Mouse (Mus musculus): ENCODE measurements around the gene Flot1. TPM values are rescaled to one million over a fixed set of nuclear protein-coding genes. Genes with fewer than 3 reads are reported as not detected.

Flot1 gene
- polyA plus RNA-seq, 1 experiment, result 14.1 TPM

GRCm38 (mm10) chr17:35810900-35811648, 12.0 kb upstream of the Flot1 start:
- Histone ChIP-seq H3K36me3 (ENCODE audit: control insufficient read depth, insufficient read depth, low read length) (no peaks in the 10 kb centered on the region), H3K27ac (ENCODE audit: control insufficient read depth, insufficient read depth, low read depth, low read length) (no peak overlapping the region), H3K27me3 (ENCODE audit: control insufficient read depth, insufficient read depth, low read length) (no peaks in the 10 kb centered on the region), H3K4me1 (ENCODE audit: control insufficient read depth, insufficient read depth, low read length) (no peaks in the 10 kb centered on the region; the same call in 1 of the 2 replicates), H3K4me3 (ENCODE audit: control insufficient read depth, low read depth, low read length) (no peak overlapping the region)
- TF ChIP-seq CTCF (IDR thresholded peaks at IDR 0.05; ENCODE audit: control insufficient read depth, insufficient read depth, insufficient replicate concordance, low read depth, low read length) (no peak), POLR2A (IDR thresholded peaks at IDR 0.05; ENCODE audit: control insufficient read depth, low read depth, low read length) (no peak)

GRCm38 (mm10) chr17:35812307-35812706, 10.7 kb upstream of the Flot1 start:
- no peaks in the 10 kb centered on the region for H3K36me3 ChIP-seq (ENCODE audit: control insufficient read depth, insufficient read depth, low read length)
- H3K4me1 ChIP-seq (ENCODE audit: control insufficient read depth, insufficient read depth, low read length), result peaks cover 2% of the 10 kb centered on the region
- H3K27me3 ChIP-seq (ENCODE audit: control insufficient read depth, insufficient read depth, low read length), result no peaks in the 10 kb centered on the region
- no peak overlapping the region for H3K4me3 ChIP-seq (ENCODE audit: control insufficient read depth, low read depth, low read length)
- no peak overlapping the region; the same call in 1 of the 2 replicates for H3K27ac ChIP-seq (ENCODE audit: control insufficient read depth, insufficient read depth, low read depth, low read length)
- TF ChIP-seq POLR2A (IDR thresholded peaks at IDR 0.05; ENCODE audit: control insufficient read depth, low read depth, low read length), result no peak
- TF ChIP-seq CTCF (IDR thresholded peaks at IDR 0.05; ENCODE audit: control insufficient read depth, insufficient read depth, insufficient replicate concordance, low read depth, low read length), result no peak

GRCm38 (mm10) chr17:35812736-35813135, 10.3 kb upstream of the Flot1 start:
- TF ChIP-seq CTCF (IDR thresholded peaks at IDR 0.05; ENCODE audit: control insufficient read depth, insufficient read depth, insufficient replicate concordance, low read depth, low read length) (no peak), POLR2A (IDR thresholded peaks at IDR 0.05; ENCODE audit: control insufficient read depth, low read depth, low read length) (no peak)
- peak overlapping the region; percentile 50; the same call in 1 of the 2 replicates for H3K27ac ChIP-seq (ENCODE audit: control insufficient read depth, insufficient read depth, low read depth, low read length)
- peaks cover 4% of the 10 kb centered on the region for H3K4me1 ChIP-seq (ENCODE audit: control insufficient read depth, insufficient read depth, low read length)
- no peaks in the 10 kb centered on the region for H3K36me3 ChIP-seq (ENCODE audit: control insufficient read depth, insufficient read depth, low read length)
- H3K4me3 ChIP-seq (ENCODE audit: control insufficient read depth, low read depth, low read length), result no peak overlapping the region
- no peaks in the 10 kb centered on the region for H3K27me3 ChIP-seq (ENCODE audit: control insufficient read depth, insufficient read depth, low read length)

- Histone ChIP-seq H3K27ac (ENCODE audit: control insufficient read depth, insufficient read depth, low read depth, low read length) (no peak overlapping the region), H3K36me3 (ENCODE audit: control insufficient read depth, insufficient read depth, low read length) (no peaks in the 10 kb centered on the region), H3K4me1 (ENCODE audit: control insufficient read depth, insufficient read depth, low read length) (peaks cover 4% of the 10 kb centered on the region), H3K4me3 (ENCODE audit: control insufficient read depth, low read depth, low read length) (no peak overlapping the region), H3K27me3 (ENCODE audit: control insufficient read depth, insufficient read depth, low read length) (no peaks in the 10 kb centered on the region)
- TF ChIP-seq POLR2A (IDR thresholded peaks at IDR 0.05; ENCODE audit: control insufficient read depth, low read depth, low read length), result no peak
- no peak for TF ChIP-seq CTCF (IDR thresholded peaks at IDR 0.05; ENCODE audit: control insufficient read depth, insufficient read depth, insufficient replicate concordance, low read depth, low read length)
These were observed 9.8 kb upstream of the Flot1 start for GRCm38 (mm10) chr17:35813245-35813647.

GRCm38 (mm10) chr17:35813653-35814052, 9.4 kb upstream of the Flot1 start:
- no peak overlapping the region for H3K4me3 ChIP-seq (ENCODE audit: control insufficient read depth, low read depth, low read length)
- no peaks in the 10 kb centered on the region for H3K27me3 ChIP-seq (ENCODE audit: control insufficient read depth, insufficient read depth, low read length)
- TF ChIP-seq CTCF (IDR thresholded peaks at IDR 0.05; ENCODE audit: control insufficient read depth, insufficient read depth, insufficient replicate concordance, low read depth, low read length) (no peak), POLR2A (IDR thresholded peaks at IDR 0.05; ENCODE audit: control insufficient read depth, low read depth, low read length) (no peak)
- H3K4me1 ChIP-seq (ENCODE audit: control insufficient read depth, insufficient read depth, low read length), result peaks cover 4% of the 10 kb centered on the region
- H3K27ac ChIP-seq (ENCODE audit: control insufficient read depth, insufficient read depth, low read depth, low read length), result no peak overlapping the region
- no peaks in the 10 kb centered on the region for H3K36me3 ChIP-seq (ENCODE audit: control insufficient read depth, insufficient read depth, low read length)

GRCm38 (mm10) chr17:35814678-35815077, 8.4 kb upstream of the Flot1 start:
- TF ChIP-seq POLR2A (IDR thresholded peaks at IDR 0.05; ENCODE audit: control insufficient read depth, low read depth, low read length) (no peak), CTCF (IDR thresholded peaks at IDR 0.05; ENCODE audit: control insufficient read depth, insufficient read depth, insufficient replicate concordance, low read depth, low read length) (no peak)
- H3K4me1 ChIP-seq (ENCODE audit: control insufficient read depth, insufficient read depth, low read length), result peaks cover 4% of the 10 kb centered on the region
- H3K27me3 ChIP-seq (ENCODE audit: control insufficient read depth, insufficient read depth, low read length), result no peaks in the 10 kb centered on the region
- no peaks in the 10 kb centered on the region for H3K36me3 ChIP-seq (ENCODE audit: control insufficient read depth, insufficient read depth, low read length)
- H3K4me3 ChIP-seq (ENCODE audit: control insufficient read depth, low read depth, low read length), result no peak overlapping the region
- H3K27ac ChIP-seq (ENCODE audit: control insufficient read depth, insufficient read depth, low read depth, low read length), result no peak overlapping the region; the same call in 1 of the 2 replicates

- Histone ChIP-seq H3K4me3 (ENCODE audit: control insufficient read depth, low read depth, low read length) (no peak overlapping the region), H3K27me3 (ENCODE audit: control insufficient read depth, insufficient read depth, low read length) (no peaks in the 10 kb centered on the region), H3K36me3 (ENCODE audit: control insufficient read depth, insufficient read depth, low read length) (no peaks in the 10 kb centered on the region), H3K4me1 (ENCODE audit: control insufficient read depth, insufficient read depth, low read length) (peaks cover 4% of the 10 kb centered on the region), H3K27ac (ENCODE audit: control insufficient read depth, insufficient read depth, low read depth, low read length) (no peak overlapping the region)
- TF ChIP-seq CTCF (IDR thresholded peaks at IDR 0.05; ENCODE audit: control insufficient read depth, insufficient read depth, insufficient replicate concordance, low read depth, low read length), result no peak
- TF ChIP-seq POLR2A (IDR thresholded peaks at IDR 0.05; ENCODE audit: control insufficient read depth, low read depth, low read length), result no peak
These were observed 7.2 kb upstream of the Flot1 start for GRCm38 (mm10) chr17:35815836-35816235.

Data from testis, adult 2 months (tissue).